Mouse (Mus musculus) forebrain, embryonic 14.5 days (tissue): ENCODE measurements around the gene Sord. TPM values are rescaled to one million over a fixed set of nuclear protein-coding genes. Genes with fewer than 3 reads are reported as not detected.

Experiments used
- ATAC-seq: fragments of 200-750 bp; cut with Nextera tagmentation; 2 replicates; pipeline ENCODE4 v1.8.0; 2017; ENCODE audit warnings: mild to moderate bottlenecking, moderate library complexity
- DNase-seq: peaks from one replicate; pipeline ENCODE4 v3.0.0-alpha.2; 2015; ENCODE audit warnings: low spot score
- H3K27ac ChIP-seq: fragments of 300-500 bp; sonication (generic); 2 replicates; pipeline ENCODE4 v1.5.1; 2014; ENCODE audit warnings: low read depth, mild to moderate bottlenecking, control low read depth, low read length, moderate library complexity
- H3K27me3 ChIP-seq: fragments of 300-500 bp; sonication (generic); replicated peaks from 2 replicates; pipeline ENCODE4 v1.6.1; 2014; ENCODE audit warnings: low read length, control low read depth, mixed read lengths; ENCODE audit not compliant: control insufficient read depth, insufficient read depth
- H3K36me3 ChIP-seq: fragments of 300-500 bp; sonication (generic); 2 replicates; pipeline ENCODE4 v1.6.1; 2014; ENCODE audit warnings: low read length, control low read depth; ENCODE audit not compliant: control insufficient read depth, insufficient read depth
- H3K4me1 ChIP-seq: fragments of 300-500 bp; sonication (generic); 2 replicates; pipeline ENCODE4 v1.6.1; 2014; ENCODE audit warnings: antibody characterized with exemption, low read length, control low read depth; ENCODE audit not compliant: control insufficient read depth, insufficient read depth
- H3K4me2 ChIP-seq: fragments of 300-500 bp; sonication (generic); 2 replicates; pipeline ENCODE4 v1.6.1; 2014; ENCODE audit warnings: mild to moderate bottlenecking, control low read depth, low read length
- H3K4me3 ChIP-seq: fragments of 300-500 bp; sonication (generic); 2 replicates; pipeline ENCODE4 v1.5.1; 2014; ENCODE audit warnings: low read depth, low read length, control low read depth
- H3K9ac ChIP-seq: fragments of 300-500 bp; sonication (generic); 2 replicates; pipeline ENCODE4 v1.6.1; 2014; ENCODE audit warnings: mild to moderate bottlenecking, low read length, control low read depth, moderate library complexity
- H3K9me3 ChIP-seq: fragments of 300-500 bp; sonication (generic); replicated peaks from 2 replicates; pipeline ENCODE4 v1.6.1; 2016; ENCODE audit warnings: low read length, control low read depth, mixed read lengths; ENCODE audit not compliant: control insufficient read depth
- WGBS: fragments of 180-500 bp; shearing (Covaris S2); extraction: QIAGEN DNeasy Blood & Tissue Kit; methylation state at CpG from one replicate; pipeline ENCODE4 v1.1.7; 2014; 5-methylcytosine and 5-hydroxymethylcytosine counted together
- polyA plus RNA-seq: library from polyadenylated mRNA; unstranded; fragments of >200 nt; fragmentation: Nextera tagmentation; extraction: Ambion mirVana; gene quantifications from 2 replicates; pipeline ENCODE4 v1.2.1, GENCODE M21; 2014

Sord gene
- polyA plus RNA-seq, 1 experiment from 2014 or later, result 19.7 TPM

DNA sequence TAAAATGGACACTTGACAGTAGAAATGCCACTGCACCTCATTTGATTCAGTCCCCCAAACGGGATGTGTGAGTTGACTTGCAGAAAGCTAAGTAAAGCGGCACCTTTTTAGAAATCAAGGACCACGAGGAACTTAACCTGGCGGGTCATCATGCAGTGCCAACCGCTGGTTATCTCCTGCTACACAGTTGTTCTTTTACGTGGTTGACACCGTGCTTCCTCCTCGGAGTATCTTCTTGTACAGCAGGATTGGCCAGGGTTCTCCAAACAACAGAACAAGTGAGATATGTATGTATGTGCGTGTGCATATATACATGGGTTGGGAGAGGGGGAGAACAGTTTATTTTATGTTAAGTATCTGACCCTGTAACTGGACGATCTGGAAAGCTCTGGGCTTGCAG, 13.2 kb downstream of the Sord start:
- H3K9ac ChIP-seq, result no peak overlapping the region
- ATAC-seq (no peak), DNase-seq (no peak)
- H3K27ac ChIP-seq, result no peak overlapping the region
- no peak overlapping the region for H3K4me3 ChIP-seq
- WGBS, result 89% methylated on average over 10 of the region's 10 CpGs
- H3K4me1 ChIP-seq, result no peaks in the 10 kb centered on the region
- no peaks in the 10 kb centered on the region for H3K9me3 ChIP-seq
- no peaks in the 10 kb centered on the region for H3K27me3 ChIP-seq
- no peaks in the 10 kb centered on the region for H3K36me3 ChIP-seq
- H3K4me2 ChIP-seq, result no peak overlapping the region

- WGBS, result 93% methylated on average over 5 of the region's 5 CpGs
These were observed 21.4 kb downstream of the Sord start for GRCm38 (mm10) chr2:122255997-122256396.

GRCm38 (mm10) chr2:122260729-122261128, 26.2 kb downstream of the Sord start:
- Histone ChIP-seq H3K4me3 (no peak overlapping the region), H3K4me2 (no peak overlapping the region), H3K4me1 (peaks cover 8% of the 10 kb centered on the region), H3K36me3 (no peaks in the 10 kb centered on the region), H3K27me3 (no peaks in the 10 kb centered on the region), H3K9ac (no peak overlapping the region), H3K9me3 (no peaks in the 10 kb centered on the region), H3K27ac (no peak overlapping the region)
- no peak for DNase-seq
- no peak for ATAC-seq
- 93% methylated on average over 5 of the region's 5 CpGs for WGBS

More at GRCm38 (mm10) chr2:122255997-122256396, 21.4 kb downstream of the Sord start:
- Histone ChIP-seq H3K9ac (no peak overlapping the region), H3K27ac (no peak overlapping the region), H3K9me3 (no peaks in the 10 kb centered on the region), H3K27me3 (no peaks in the 10 kb centered on the region), H3K4me1 (no peaks in the 10 kb centered on the region), H3K4me3 (no peak overlapping the region), H3K36me3 (no peaks in the 10 kb centered on the region), H3K4me2 (no peak overlapping the region)
- DNase-seq, result no peak
- ATAC-seq, result no peak

DNA sequence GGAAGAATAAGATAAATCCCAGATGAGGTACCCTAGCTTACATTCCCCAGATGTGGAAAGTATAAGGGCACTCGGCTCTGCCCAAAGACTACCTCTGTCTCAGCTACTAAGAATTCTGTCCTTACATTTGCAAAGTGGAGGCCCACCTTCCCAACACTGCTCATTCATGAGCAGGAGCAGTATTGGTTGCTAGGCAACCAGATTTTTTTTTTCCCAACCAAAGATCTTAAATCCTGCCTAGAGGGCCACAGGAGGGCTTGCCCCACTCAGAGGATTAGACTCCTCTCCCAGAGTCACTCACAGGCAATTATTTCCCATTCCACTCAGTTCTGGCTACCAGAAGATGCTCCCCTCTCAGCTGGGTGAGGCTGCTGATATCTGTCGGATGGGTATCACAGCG, 30.1 kb downstream of the Sord start:
- 31% methylated on average over 3 of the region's 3 CpGs for WGBS
- Histone ChIP-seq H3K9me3 (no peaks in the 10 kb centered on the region), H3K27me3 (no peaks in the 10 kb centered on the region), H3K27ac (no peak overlapping the region), H3K4me2 (no peak overlapping the region), H3K9ac (no peak overlapping the region), H3K36me3 (no peaks in the 10 kb centered on the region), H3K4me3 (no peak overlapping the region), H3K4me1 (peaks cover 8% of the 10 kb centered on the region)
- ATAC-seq, result peak; percentile 72
- DNase-seq, result peak; percentile 78

DNA sequence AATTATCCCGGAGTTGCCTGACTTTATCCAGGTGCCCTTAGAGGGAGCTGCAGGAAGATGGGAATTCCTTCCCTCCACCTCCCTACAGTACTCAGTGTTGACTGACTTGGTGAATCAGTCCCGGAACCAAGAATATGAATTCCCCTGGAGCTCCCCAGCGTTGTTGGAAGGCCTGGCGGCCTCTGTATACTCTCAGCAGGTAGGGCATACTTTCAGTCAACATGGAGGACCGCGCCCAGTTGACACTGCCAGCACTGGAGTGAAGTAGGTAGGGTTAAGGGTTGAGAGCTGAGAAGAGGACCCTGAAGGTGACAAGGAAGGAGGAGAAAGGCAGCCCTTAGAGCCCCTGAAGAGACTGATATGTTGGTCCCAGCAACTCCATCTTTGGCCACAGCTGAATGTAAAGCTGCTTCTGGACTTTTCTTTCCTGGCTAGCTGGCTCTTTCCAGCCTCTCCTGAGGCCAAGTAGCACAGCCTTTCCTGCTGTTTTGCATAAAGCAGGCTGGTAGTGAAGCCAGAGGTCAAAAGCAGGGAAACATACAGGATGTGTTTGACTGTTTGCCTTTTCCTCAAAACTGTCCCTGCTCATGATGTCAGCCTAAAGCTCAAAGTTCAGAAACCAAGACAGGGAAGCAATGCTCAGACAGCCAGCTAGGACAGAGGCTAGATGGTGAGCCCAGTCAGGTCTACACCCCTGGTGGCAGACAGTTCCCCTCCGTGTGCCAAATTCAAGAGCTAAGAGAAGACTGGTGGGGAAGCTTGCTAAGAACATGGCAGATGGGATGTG, 32.1 kb downstream of the Sord start:
- ATAC-seq, result no peak
- H3K9ac ChIP-seq, result no peak overlapping the region

GRCm38 (mm10) chr2:122278769-122279168, 44.2 kb downstream of the Sord start:
- H3K4me3 ChIP-seq, result no peak overlapping the region
- no peak for ATAC-seq
- no peak for DNase-seq
- no peaks in the 10 kb centered on the region for H3K4me1 ChIP-seq
- no peak overlapping the region for H3K9ac ChIP-seq
- H3K4me2 ChIP-seq, result no peak overlapping the region
- 91% methylated on average over 3 of the region's 3 CpGs for WGBS
- no peaks in the 10 kb centered on the region for H3K27me3 ChIP-seq
- no peak overlapping the region for H3K27ac ChIP-seq
- H3K36me3 ChIP-seq, result no peaks in the 10 kb centered on the region
- H3K9me3 ChIP-seq, result no peaks in the 10 kb centered on the region

More for the DNA sequence above, 32.1 kb downstream of the Sord start:
- Histone ChIP-seq H3K4me2 (no peak overlapping the region), H3K27ac (no peak overlapping the region), H3K9me3 (no peaks in the 10 kb centered on the region), H3K36me3 (no peaks in the 10 kb centered on the region), H3K27me3 (no peaks in the 10 kb centered on the region), H3K4me1 (peaks cover 8% of the 10 kb centered on the region), H3K4me3 (no peak overlapping the region)
- no peak for DNase-seq
- 93% methylated on average over 7 of the region's 7 CpGs for WGBS

- no peak overlapping the region for H3K27ac ChIP-seq
- no peak overlapping the region for H3K4me3 ChIP-seq
- no peaks in the 10 kb centered on the region for H3K27me3 ChIP-seq
- DNase-seq (no peak), ATAC-seq (no peak)
- no peaks in the 10 kb centered on the region for H3K4me1 ChIP-seq
- no peak overlapping the region for H3K4me2 ChIP-seq
- no peaks in the 10 kb centered on the region for H3K36me3 ChIP-seq
- no peak overlapping the region for H3K9ac ChIP-seq
- WGBS, result 87% methylated on average over 9 of the region's 9 CpGs
- H3K9me3 ChIP-seq, result no peaks in the 10 kb centered on the region
These were observed 49.5 kb downstream of the Sord start for GRCm38 (mm10) chr2:122284091-122284490.

DNA sequence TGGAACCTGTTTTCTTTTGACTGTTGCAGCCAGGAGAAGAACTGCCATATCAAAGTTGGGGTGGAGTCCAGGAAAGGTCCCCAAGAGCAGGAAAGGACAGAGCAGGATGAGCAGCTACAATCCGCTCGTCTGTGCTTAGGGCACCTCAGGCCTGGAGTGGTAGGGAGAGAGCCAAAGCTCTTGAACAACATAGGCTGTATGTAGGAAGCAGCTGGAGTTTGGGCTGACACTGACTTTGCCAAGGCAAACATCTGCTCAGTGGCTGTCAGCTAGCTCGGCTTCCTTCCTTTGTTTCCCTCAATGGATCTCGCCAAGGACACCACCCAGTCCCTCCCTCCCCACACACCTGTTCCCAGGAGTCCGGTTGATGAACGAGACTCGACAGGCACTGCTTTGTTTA, 51.6 kb downstream of the Sord start:
- Histone ChIP-seq H3K9ac (no peak overlapping the region), H3K36me3 (no peaks in the 10 kb centered on the region), H3K4me3 (no peak overlapping the region), H3K9me3 (no peaks in the 10 kb centered on the region), H3K4me2 (no peak overlapping the region), H3K27me3 (no peaks in the 10 kb centered on the region), H3K27ac (no peak overlapping the region), H3K4me1 (no peaks in the 10 kb centered on the region)
- 57% methylated on average over 7 of the region's 7 CpGs for WGBS
- DNase-seq (no peak), ATAC-seq (no peak)

GRCm38 (mm10) chr2:122294916-122295315, 60.4 kb downstream of the Sord start:
- DNase-seq (no peak), ATAC-seq (no peak)
- H3K9ac ChIP-seq, result no peak overlapping the region
- no peaks in the 10 kb centered on the region for H3K36me3 ChIP-seq
- WGBS, result 6% methylated on average over 7 of the region's 7 CpGs
- H3K27me3 ChIP-seq, result peaks cover 46% of the 10 kb centered on the region
- H3K4me3 ChIP-seq, result no peak overlapping the region
- H3K9me3 ChIP-seq, result no peaks in the 10 kb centered on the region
- no peak overlapping the region for H3K4me2 ChIP-seq
- H3K27ac ChIP-seq, result no peak overlapping the region
- peaks cover 10% of the 10 kb centered on the region for H3K4me1 ChIP-seq
